Mouse (Mus musculus): ENCODE results near the gene Gm6169. TPM values are rescaled to one million over a fixed set of nuclear protein-coding genes. Genes with fewer than 3 reads are reported as not detected.
"Not testable (repeated sequence)": the region's sequence is repeated elsewhere in the genome, so short reads cannot be mapped to it uniquely, and the experiment has no call there.

Gene Gm6169
- 1.9 and 2.0 TPM in 2 replicates for polyA plus RNA-seq (2014; fragmentation: Nextera tagmentation; extraction: Ambion mirVana)

GRCm38 (mm10) chr13:97099187-97099852, at the start of gene Gm6169:
Gm6169 (minus strand) TSS chr13:97099237.
- no peak within 1 kb of the TSS for H3K4me3 ChIP-seq (ENCODE audit: low read depth, low read length)
- WGBS: 87% methylated on average over 22 of the region's 22 CpGs
- H3K4me1 ChIP-seq (replicated peaks; ENCODE audit: control insufficient read depth, insufficient read depth, low read length): no peaks in the 10 kb centered on the region
- H3K4me2 ChIP-seq: no peak within 1 kb of the TSS
- H3K27me3 ChIP-seq (replicated peaks; ENCODE audit: control insufficient read depth, insufficient read depth, low read length): no peaks in the 10 kb centered on the region
- H3K9ac ChIP-seq (ENCODE audit: low read depth, low read length): no peak within 1 kb of the TSS
- DNase-seq (ENCODE audit: low spot score): no peak
- H3K27ac ChIP-seq (ENCODE audit: low read depth, low read length): no peak within 1 kb of the TSS
- no peak for ATAC-seq (replicated peaks; ENCODE audit: low FRiP score)
- no peaks in the 10 kb centered on the region for H3K36me3 ChIP-seq (ENCODE audit: control insufficient read depth, insufficient read depth, low read length)
- H3K9me3 ChIP-seq (ENCODE audit: control insufficient read depth, low read length): no peaks in the 10 kb centered on the region

- Histone ChIP-seq H3K9ac (ENCODE audit: low read depth, low read length) (no peak overlapping the region), H3K27ac (ENCODE audit: low read depth, low read length) (no peak overlapping the region), H3K36me3 (ENCODE audit: control insufficient read depth, insufficient read depth, low read length) (peaks cover 26% of the 10 kb centered on the region; the same call in 1 of the 2 replicates), H3K9me3 (ENCODE audit: control insufficient read depth, low read length) (no peaks in the 10 kb centered on the region), H3K4me2 (no peak overlapping the region), H3K4me1 (replicated peaks; ENCODE audit: control insufficient read depth, insufficient read depth, low read length) (no peaks in the 10 kb centered on the region), H3K27me3 (replicated peaks; ENCODE audit: control insufficient read depth, insufficient read depth, low read length) (no peaks in the 10 kb centered on the region), H3K4me3 (ENCODE audit: low read depth, low read length) (no peak overlapping the region)
- no peak for DNase-seq (ENCODE audit: low spot score)
- 64% methylated on average over 4 of the region's 4 CpGs for WGBS
- ATAC-seq (replicated peaks; ENCODE audit: low FRiP score): no peak
Measured at GRCm38 (mm10) chr13:97145834-97146233, 46.8 kb upstream of the Gm6169 start.

GRCm38 (mm10) chr13:97142321-97142720, 43.3 kb upstream of the Gm6169 start:
- Histone ChIP-seq H3K27me3 (replicated peaks; ENCODE audit: control insufficient read depth, insufficient read depth, low read length) (no peaks in the 10 kb centered on the region), H3K9ac (ENCODE audit: low read depth, low read length) (no peak overlapping the region), H3K4me1 (replicated peaks; ENCODE audit: control insufficient read depth, insufficient read depth, low read length) (no peaks in the 10 kb centered on the region; the same call in 1 of the 2 replicates), H3K36me3 (ENCODE audit: control insufficient read depth, insufficient read depth, low read length) (peaks cover 14% of the 10 kb centered on the region; the same call in 1 of the 2 replicates), H3K4me3 (ENCODE audit: low read depth, low read length) (no peak overlapping the region), H3K9me3 (ENCODE audit: control insufficient read depth, low read length) (no peaks in the 10 kb centered on the region), H3K27ac (ENCODE audit: low read depth, low read length) (no peak overlapping the region), H3K4me2 (no peak overlapping the region)
- WGBS: 81% methylated on average over 7 of the region's 7 CpGs
- ATAC-seq (replicated peaks; ENCODE audit: low FRiP score) (no peak), DNase-seq (ENCODE audit: low spot score) (no peak)

GRCm38 (mm10) chr13:97138404-97138931, 39.4 kb upstream of the Gm6169 start:
- DNase-seq (ENCODE audit: low spot score); H3K36me3 ChIP-seq (ENCODE audit: control insufficient read depth, insufficient read depth, low read length); H3K4me1 ChIP-seq (replicated peaks; ENCODE audit: control insufficient read depth, insufficient read depth, low read length); H3K27me3 ChIP-seq (replicated peaks; ENCODE audit: control insufficient read depth, insufficient read depth, low read length); H3K9me3 ChIP-seq (ENCODE audit: control insufficient read depth, low read length): not testable (repeated sequence)
- H3K4me2 ChIP-seq: peak overlapping the region; percentile 65
- H3K9ac ChIP-seq (ENCODE audit: low read depth, low read length): peak overlapping the region; percentile 95
- peak overlapping the region; percentile 86 for H3K27ac ChIP-seq (ENCODE audit: low read depth, low read length)
- WGBS: 26% methylated on average over 8 of the region's 8 CpGs
- 0 out of 2 replicates have a peak, but pooled peaks have one; percentile 19 for ATAC-seq (replicated peaks; ENCODE audit: low FRiP score)
- peak overlapping the region; percentile 93 for H3K4me3 ChIP-seq (ENCODE audit: low read depth, low read length)

GRCm38 (mm10) chr13:97137466-97138400, 38.7 kb upstream of the Gm6169 start, which contains the start of the genes Gfm2 and Nsa2:
Gfm2 (plus strand) TSS chr13:97137937.
Nsa2 (minus strand) TSS chr13:97137937.
- H3K27ac ChIP-seq (ENCODE audit: low read depth, low read length): peak within 1 kb of the TSS; percentile 86
- WGBS: under 1% methylated on average over 56 of the region's 57 CpGs
- H3K4me2 ChIP-seq: peak within 1 kb of the TSS; percentile 82
- peak within 1 kb of the TSS; percentile 95 for H3K9ac ChIP-seq (ENCODE audit: low read depth, low read length)
- no peaks in the 10 kb centered on the region for H3K9me3 ChIP-seq (ENCODE audit: control insufficient read depth, low read length)
- no peaks in the 10 kb centered on the region for H3K27me3 ChIP-seq (replicated peaks; ENCODE audit: control insufficient read depth, insufficient read depth, low read length)
- no peaks in the 10 kb centered on the region; the same call in 1 of the 2 replicates for H3K4me1 ChIP-seq (replicated peaks; ENCODE audit: control insufficient read depth, insufficient read depth, low read length)
- H3K4me3 ChIP-seq (ENCODE audit: low read depth, low read length): peak within 1 kb of the TSS; percentile 93
- H3K36me3 ChIP-seq (ENCODE audit: control insufficient read depth, insufficient read depth, low read length): peaks cover 10% of the 10 kb centered on the region; the same call in 1 of the 2 replicates
- peak; percentile 87 for DNase-seq (ENCODE audit: low spot score)
- peak; percentile 99 for ATAC-seq (replicated peaks; ENCODE audit: low FRiP score)

GRCm38 (mm10) chr13:97130413-97130812, 31.4 kb upstream of the Gm6169 start:
- not testable (repeated sequence) for H3K9ac ChIP-seq (ENCODE audit: low read depth, low read length); H3K27ac ChIP-seq (ENCODE audit: low read depth, low read length); H3K27me3 ChIP-seq (replicated peaks; ENCODE audit: control insufficient read depth, insufficient read depth, low read length); DNase-seq (ENCODE audit: low spot score); H3K4me3 ChIP-seq (ENCODE audit: low read depth, low read length); H3K9me3 ChIP-seq (ENCODE audit: control insufficient read depth, low read length); ATAC-seq (replicated peaks; ENCODE audit: low FRiP score); H3K4me2 ChIP-seq; H3K4me1 ChIP-seq (replicated peaks; ENCODE audit: control insufficient read depth, insufficient read depth, low read length)
- no CpG with 5 or more reads among the region's 2 CpGs for WGBS
- H3K36me3 ChIP-seq (ENCODE audit: control insufficient read depth, insufficient read depth, low read length): peaks cover 13% of the 10 kb centered on the region; the same call in 1 of the 2 replicates

GRCm38 (mm10) chr13:97129654-97130053, 30.6 kb upstream of the Gm6169 start:
- not testable (repeated sequence) for H3K4me1 ChIP-seq (replicated peaks; ENCODE audit: control insufficient read depth, insufficient read depth, low read length); ATAC-seq (replicated peaks; ENCODE audit: low FRiP score); H3K9ac ChIP-seq (ENCODE audit: low read depth, low read length); H3K4me2 ChIP-seq; H3K27ac ChIP-seq (ENCODE audit: low read depth, low read length); H3K9me3 ChIP-seq (ENCODE audit: control insufficient read depth, low read length); H3K27me3 ChIP-seq (replicated peaks; ENCODE audit: control insufficient read depth, insufficient read depth, low read length); H3K4me3 ChIP-seq (ENCODE audit: low read depth, low read length); DNase-seq (ENCODE audit: low spot score); H3K36me3 ChIP-seq (ENCODE audit: control insufficient read depth, insufficient read depth, low read length)
- WGBS: 94% methylated on average over 2 of the region's 4 CpGs

GRCm38 (mm10) chr13:97121341-97121740, 22.3 kb upstream of the Gm6169 start:
- no peak overlapping the region for H3K4me2 ChIP-seq
- no peak overlapping the region for H3K27ac ChIP-seq (ENCODE audit: low read depth, low read length)
- H3K9ac ChIP-seq (ENCODE audit: low read depth, low read length): no peak overlapping the region
- no peaks in the 10 kb centered on the region; the same call in 1 of the 2 replicates for H3K36me3 ChIP-seq (ENCODE audit: control insufficient read depth, insufficient read depth, low read length)
- H3K27me3 ChIP-seq (replicated peaks; ENCODE audit: control insufficient read depth, insufficient read depth, low read length): no peaks in the 10 kb centered on the region
- DNase-seq (ENCODE audit: low spot score) (no peak), ATAC-seq (replicated peaks; ENCODE audit: low FRiP score) (no peak)
- no peaks in the 10 kb centered on the region for H3K4me1 ChIP-seq (replicated peaks; ENCODE audit: control insufficient read depth, insufficient read depth, low read length)
- H3K9me3 ChIP-seq (ENCODE audit: control insufficient read depth, low read length): no peaks in the 10 kb centered on the region
- no peak overlapping the region for H3K4me3 ChIP-seq (ENCODE audit: low read depth, low read length)
- 82% methylated on average over 3 of the region's 3 CpGs for WGBS

Data from liver, embryonic 11.5 days (tissue).